Mouse (Mus musculus) kidney, adult 9 months (tissue): ENCODE data around the gene Msl1.
"Not testable (repeated sequence)": the region's sequence is repeated elsewhere in the genome, so short reads cannot be mapped to it uniquely, and the experiment has no call there.

ENCODE experiments used
- DNase-seq: peaks from one replicate; pipeline ENCODE4 v3.0.0; 2022

Gene Msl1

DNA sequence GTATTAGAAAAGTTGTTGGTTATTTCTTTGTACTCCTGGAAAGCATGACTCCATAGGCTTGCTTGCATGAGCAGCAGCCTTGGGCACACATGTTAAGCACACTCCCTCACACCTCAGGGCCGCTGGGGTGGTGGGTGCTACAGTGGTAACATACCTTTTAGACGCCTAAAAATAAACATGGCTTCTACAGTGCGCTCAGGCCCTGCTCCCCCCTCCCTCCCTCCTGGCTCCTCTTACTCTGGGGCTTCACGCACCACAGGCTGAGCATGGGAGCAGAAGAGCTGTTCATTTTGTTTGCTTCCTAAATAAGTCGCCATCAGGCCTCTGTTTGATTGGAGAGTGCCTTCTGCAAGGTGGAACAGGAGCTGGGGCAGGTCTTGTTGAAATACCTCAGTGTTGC, 2.0 kb downstream of the Msl1 start:
- DNase-seq, result no peak

- DNase-seq, result no peak
These were observed 2.6 kb downstream of the Msl1 start for GRCm38 (mm10) chr11:98797909-98798308.

DNA sequence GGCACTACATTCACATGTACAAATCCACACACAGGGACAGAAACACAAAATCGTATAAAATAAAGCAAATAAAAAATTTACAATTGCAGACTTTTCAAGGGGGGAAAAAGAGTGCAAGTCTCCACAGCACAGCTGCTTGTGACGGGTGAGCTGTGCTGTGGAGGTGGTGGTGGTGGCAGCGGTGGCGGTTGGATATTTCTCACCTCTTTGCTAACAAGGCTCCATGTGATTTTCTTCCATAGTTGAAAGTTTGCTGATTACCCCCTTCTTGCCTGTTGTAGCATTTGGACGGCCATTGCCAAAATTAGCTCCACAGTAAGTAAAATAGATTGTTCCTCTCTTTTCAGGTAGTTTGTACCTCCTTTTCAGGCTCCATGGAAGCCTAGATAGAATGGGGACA, 9.3 kb downstream of the Msl1 start, which contains the start of gene Casc3:
TSS of gene Casc3 (plus strand) at position 301 of the 400 bp plus-strand sequence.
- no peak for DNase-seq

DNA sequence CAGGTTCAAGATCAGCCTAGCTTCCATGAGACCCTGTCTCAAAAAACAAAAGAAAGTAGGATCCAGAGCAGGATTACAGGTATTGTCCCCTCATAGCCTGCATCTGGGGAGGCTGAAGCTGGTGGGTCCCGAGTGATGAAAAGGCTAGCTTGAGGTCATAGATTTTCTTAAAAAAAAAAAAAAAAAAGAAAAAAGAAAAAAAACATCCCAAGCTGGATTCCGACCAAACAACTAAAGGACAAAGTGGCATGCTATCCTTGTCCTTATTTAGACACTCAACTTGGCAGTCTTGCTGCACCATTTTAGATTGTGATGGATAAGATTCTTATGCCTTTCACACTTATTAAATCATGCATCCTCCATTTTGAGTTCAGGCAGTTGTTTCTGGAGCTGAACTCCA, 13.1 kb downstream of the Msl1 start:
- no peak for DNase-seq

GRCm38 (mm10) chr11:98809457-98810290, 14.4 kb downstream of the Msl1 start:
- peak; percentile 99 for DNase-seq

DNA sequence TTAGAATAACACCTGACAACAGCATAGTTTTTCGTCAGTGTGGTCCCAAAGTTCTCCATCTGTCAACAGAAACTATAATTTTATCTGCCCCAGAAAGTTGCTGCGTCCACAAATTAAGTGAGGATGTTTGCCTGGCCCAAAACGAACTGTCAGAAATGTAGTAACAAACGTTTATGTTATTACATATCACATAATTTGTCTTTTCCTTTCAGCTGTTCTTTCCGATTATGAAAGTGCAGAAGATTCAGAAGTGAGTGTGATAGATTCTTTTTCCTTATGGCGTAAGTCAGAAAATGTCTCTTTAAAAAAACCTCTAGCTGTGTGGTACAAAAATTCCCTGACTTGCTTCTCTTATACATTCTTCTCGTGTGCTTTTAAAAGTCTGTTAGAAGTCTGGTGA, 15.4 kb downstream of the Msl1 start:
- DNase-seq, result no peak

DNA sequence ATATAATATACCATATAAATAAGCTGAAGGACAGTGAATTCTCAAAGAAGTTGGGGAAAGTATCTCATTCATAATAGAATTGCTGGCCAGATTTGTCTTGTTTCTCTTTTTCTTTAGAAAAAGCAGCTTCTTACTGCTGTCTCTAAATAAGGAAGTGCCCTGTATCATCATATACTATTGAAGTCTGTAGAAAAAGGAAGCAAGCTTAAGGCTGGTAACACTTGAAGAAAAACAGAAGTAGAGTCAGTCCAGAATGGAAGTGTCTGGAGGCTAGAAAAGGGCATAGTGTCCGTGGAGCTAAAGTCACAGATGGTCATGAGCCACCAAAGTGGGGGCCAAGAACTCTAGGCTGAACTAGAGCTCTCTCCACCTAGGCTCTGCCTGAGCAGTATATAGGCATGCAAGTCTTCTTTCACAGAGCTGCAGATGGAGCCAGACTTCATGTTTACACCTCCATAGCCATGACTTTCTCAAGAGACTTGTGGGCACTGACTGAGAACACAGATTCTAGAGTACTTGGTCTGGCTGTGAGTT, 21.5 kb downstream of the Msl1 start:
- DNase-seq, result no peak

DNA sequence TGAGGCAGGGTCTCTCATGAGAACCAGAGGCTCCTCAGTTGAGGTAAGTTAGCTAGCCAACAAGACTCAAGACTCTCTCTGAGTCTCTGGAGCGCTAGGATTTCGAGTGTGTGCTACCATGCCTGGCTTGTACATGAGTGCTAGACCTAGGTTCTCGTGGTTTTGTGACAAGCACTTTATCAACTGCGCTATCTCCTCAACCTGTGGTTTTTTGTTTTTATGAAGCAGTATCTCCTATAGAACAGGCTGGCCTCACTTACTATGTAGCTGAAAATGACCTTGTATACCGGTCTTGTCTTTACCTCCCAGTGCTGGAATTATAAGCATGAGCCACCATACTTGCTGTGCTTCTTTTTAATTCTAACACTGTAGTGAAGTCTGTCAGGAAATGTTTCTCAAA, 25.7 kb downstream of the Msl1 start:
- no peak for DNase-seq

DNA sequence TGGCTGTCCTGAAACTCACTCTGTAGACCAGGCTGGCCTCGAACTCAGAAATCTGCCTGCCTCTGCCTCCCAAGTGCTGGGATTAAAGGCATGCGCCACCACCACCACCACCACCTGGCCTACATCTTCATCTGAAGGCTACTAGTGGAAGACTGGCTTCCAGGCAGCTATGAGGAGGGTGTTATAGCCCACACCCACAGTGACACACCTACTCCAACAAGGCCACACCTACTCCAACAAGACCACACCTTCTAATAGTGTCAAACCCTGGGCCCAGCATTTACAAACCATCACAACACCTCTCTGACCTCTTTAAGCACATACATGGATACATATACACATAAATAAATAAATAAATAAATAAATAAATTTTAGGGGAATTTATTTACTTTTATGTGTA, 30.8 kb downstream of the Msl1 start:
- DNase-seq, result not testable (repeated sequence)

- DNase-seq, result no peak
These were observed 32.6 kb downstream of the Msl1 start for GRCm38 (mm10) chr11:98827877-98828276.

GRCm38 (mm10) chr11:98829091-98829775, 33.9 kb downstream of the Msl1 start:
- DNase-seq, result peak; percentile 40

GRCm38 (mm10) chr11:98829875-98830274, 34.6 kb downstream of the Msl1 start:
- DNase-seq, result no peak

DNA sequence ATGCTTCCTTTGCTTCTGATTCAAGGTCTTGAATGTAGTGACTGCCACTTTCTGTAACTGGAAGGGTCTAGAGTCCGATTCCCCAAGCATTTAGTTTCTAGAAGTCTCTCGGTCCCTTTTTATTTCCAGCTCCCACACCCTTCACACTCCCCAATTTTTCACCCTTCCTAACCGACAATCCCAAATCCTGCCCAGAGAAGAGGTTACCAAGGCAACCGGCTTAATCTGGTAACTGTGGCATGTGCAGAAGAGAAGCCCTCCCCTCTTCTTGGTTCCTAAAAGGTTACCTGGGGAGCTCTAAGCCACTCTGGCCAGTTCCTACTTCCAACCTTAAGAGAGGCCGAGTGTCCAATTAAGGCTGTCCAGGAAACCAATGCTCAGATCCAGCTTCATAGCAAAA, 40.0 kb downstream of the Msl1 start:
- DNase-seq, result no peak

DNA sequence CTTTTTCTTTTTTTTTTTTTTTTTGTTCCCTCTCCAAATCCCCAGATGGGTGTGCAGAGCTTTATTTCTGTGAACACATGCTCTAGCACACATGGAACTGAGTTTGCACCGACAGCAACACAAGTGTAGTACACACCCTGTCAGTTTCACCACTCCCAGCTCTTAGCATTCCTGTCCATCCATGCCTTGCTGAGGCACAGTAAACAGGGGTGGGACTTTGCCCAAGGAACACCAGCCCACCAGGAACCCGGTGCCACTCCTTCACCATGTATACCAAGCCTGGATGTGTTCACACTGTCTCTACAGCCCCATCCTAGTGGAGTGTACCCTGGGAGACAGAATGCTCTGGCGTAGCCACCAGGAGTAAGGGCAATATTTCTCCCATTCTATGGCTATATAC, 40.4 kb downstream of the Msl1 start:
- DNase-seq, result no peak

GRCm38 (mm10) chr11:98836128-98836527, 40.8 kb downstream of the Msl1 start:
- no peak for DNase-seq

DNA sequence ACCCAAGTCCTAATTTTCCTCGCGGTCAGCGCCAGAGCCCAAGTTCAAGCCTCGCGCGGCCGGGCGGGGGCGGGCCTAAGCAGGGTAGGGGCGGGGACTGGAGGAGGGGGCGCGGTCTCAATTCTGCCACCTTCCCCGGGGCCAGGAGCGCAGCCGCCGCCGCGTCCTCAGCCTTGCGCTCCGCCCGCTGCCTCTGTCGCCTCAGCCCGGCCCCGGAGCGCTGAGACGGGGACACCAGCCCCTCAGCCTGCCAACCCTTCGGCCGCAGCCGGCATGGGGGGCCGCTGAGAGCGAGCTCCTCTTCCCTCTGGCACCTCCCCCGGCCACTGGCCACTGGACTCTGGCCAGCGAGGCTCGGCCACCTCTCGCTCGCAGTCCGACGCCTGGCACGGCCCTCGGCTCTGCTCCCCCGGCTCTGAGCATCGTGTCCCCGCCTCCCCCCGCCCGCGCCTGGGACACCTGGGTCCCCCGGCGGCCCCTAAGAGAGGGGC, 41.4 kb downstream of the Msl1 start, which contains the start of gene Rapgefl1:
TSS of gene Rapgefl1 (plus strand) at position 135 of the 491 bp plus-strand sequence.
- peak; percentile 87 for DNase-seq

DNA sequence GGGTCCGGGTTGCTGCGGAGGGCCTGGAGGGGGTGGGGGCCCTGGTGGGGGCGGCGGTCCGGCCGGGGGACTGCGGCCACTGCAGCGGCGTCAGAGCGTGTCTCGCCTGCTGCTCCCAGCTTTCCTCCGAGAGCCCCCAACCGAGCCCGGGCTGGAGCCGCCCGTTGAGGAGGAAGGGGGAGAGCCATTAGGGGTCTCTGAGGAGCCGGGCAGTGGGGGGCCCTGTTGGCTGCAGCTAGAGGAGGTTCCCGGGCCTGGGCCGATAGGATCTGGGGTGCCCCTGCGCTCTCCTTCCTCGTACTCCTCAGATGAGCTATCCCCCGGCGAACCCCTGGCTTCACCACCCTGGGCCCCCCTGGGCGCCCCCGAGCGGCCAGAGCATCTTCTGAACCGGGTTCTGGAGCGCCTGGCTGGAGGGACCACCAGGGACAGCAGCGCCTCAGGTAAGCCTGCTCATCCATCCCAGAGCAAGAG, 42.0 kb downstream of the Msl1 start:
- no peak for DNase-seq

DNA sequence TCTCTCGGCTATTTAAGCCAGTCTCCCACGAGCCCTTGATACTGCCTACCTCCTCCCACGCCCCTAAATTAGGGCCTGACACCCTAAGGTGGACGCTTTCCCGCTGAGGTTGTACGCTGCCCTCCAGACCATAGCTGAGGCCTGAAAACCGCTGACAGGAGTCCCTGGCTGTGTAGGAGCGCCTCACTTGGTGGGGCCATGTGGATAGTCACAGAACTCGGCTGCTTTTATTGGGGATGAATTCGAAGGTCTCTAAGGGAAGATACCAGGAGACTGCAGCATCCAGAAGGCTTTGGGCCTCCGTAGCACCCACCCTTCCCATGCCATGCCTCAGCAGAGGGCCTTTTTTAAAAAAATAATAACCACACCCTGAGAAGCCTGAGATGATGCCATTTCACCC, 42.6 kb downstream of the Msl1 start:
- DNase-seq, result no peak

GRCm38 (mm10) chr11:98838512-98838911, 43.2 kb downstream of the Msl1 start:
- DNase-seq, result no peak

- DNase-seq, result peak; percentile 32
These were observed 44.1 kb downstream of the Msl1 start for GRCm38 (mm10) chr11:98839402-98839801.

DNA sequence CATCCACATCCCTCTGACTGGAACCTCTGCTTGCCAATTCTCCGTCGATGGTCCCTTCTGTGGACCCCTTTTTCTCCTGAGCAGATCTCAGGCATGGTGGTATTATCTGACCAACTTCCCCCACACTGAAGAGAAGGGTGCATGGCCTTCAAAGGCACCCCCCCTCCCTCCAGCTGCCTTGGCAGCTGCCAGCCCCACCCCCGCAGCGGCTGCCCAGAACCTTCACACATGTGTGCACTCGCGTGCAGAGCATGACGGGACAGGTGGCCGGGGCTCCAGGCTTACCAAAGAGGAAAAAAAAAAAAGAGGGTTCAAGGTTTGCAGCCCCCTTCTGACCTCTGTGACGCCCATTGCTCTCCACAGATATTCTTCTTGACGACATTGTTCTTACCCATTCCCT, 44.6 kb downstream of the Msl1 start:
- DNase-seq, result no peak

DNA sequence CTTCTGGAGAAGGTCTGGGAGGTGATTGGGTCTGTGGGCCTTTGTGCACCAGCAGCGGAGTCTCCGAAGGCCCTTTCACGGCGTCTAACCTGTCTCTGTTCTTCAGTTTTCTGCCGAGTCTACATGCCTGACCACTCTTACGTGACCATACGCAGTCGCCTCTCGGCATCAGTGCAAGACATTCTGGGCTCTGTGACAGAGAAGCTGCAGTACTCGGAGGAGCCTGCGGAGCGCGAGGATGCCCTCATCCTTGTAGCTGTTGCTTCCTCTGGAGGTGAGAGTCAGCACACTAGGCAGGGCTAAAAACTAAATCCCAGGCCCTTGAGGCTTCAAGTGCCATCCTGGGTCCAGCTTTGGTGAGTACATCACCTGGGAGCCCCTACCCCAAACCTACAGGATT, 50.7 kb downstream of the Msl1 start:
- DNase-seq, result no peak

GRCm38 (mm10) chr11:98846865-98847604, 51.7 kb downstream of the Msl1 start:
- DNase-seq, result no peak
